20 mouse cellular contexts compared by ENCODE assay signal in genomic region chrX:61161249-61161648, GRCm38 (mm10). TPM values are rescaled to one million over a fixed set of nuclear protein-coding genes. Genes with fewer than 3 reads are reported as not detected.
A peak's percentile ranks its signal among the peaks of the same experiment; 100 is the strongest.
DNase-seq lines count a peak whose midpoint lies in the region; ATAC-seq lines count a peak whose summit lies in the region.
"Had no signal": no experiment of that assay in that cellular context is flagged by ENCODE, and none has a peak within 500 bp of the region (broad histone marks: within the 10 kb centered on the region; RNA-seq: fewer than 3 reads in every experiment).

No protein-coding gene starts in this region.

- no peaks in the 10 kb centered on the region for H3K9me3 ChIP-seq in hindbrain, embryonic 14.5 days (ENCODE audit: control insufficient read depth, low read length)
- no peaks in the 10 kb centered on the region for H3K9me3 ChIP-seq in hindbrain, embryonic 16.5 days (ENCODE audit: control insufficient read depth, low read length)
- no peaks in the 10 kb centered on the region for H3K9me3 ChIP-seq in midbrain, embryonic 14.5 days (ENCODE audit: control insufficient read depth, low read length)
- no peaks in the 10 kb centered on the region for H3K9me3 ChIP-seq in midbrain, embryonic 15.5 days
- H3K9me3 ChIP-seq: heart, embryonic 13.5 days; intestine, embryonic 15.5 days; liver, embryonic 15.5 days had no signal

- H3K9ac ChIP-seq in hindbrain, embryonic 14.5 days, result no peak overlapping the region
- H3K9ac ChIP-seq in hindbrain, embryonic 16.5 days (ENCODE audit: low read depth, low read length), result no peak overlapping the region
- no peak overlapping the region for H3K9ac ChIP-seq in midbrain, embryonic 14.5 days (replicated peaks; ENCODE audit: low read length)
- H3K9ac ChIP-seq in midbrain, embryonic 15.5 days, result no peak overlapping the region
- H3K9ac ChIP-seq: heart, embryonic 13.5 days; intestine, embryonic 15.5 days; liver, embryonic 15.5 days had no signal

- H3K4me1 ChIP-seq in hindbrain, embryonic 14.5 days (replicated peaks; ENCODE audit: control insufficient read depth, insufficient read depth, low read length), result no peaks in the 10 kb centered on the region
- H3K4me1 ChIP-seq in hindbrain, embryonic 16.5 days (ENCODE audit: control insufficient read depth, insufficient read depth, low read depth, low read length), result no peaks in the 10 kb centered on the region
- no peaks in the 10 kb centered on the region for H3K4me1 ChIP-seq in midbrain, embryonic 14.5 days (ENCODE audit: control insufficient read depth, insufficient read depth, low read length)
- no peaks in the 10 kb centered on the region for H3K4me1 ChIP-seq in midbrain, embryonic 15.5 days
- H3K4me1 ChIP-seq: heart, embryonic 13.5 days; intestine, embryonic 15.5 days; liver, embryonic 15.5 days had no signal

- H3K36me3 ChIP-seq in hindbrain, embryonic 14.5 days (replicated peaks; ENCODE audit: control insufficient read depth, insufficient read depth), result no peaks in the 10 kb centered on the region
- H3K36me3 ChIP-seq in hindbrain, embryonic 16.5 days (ENCODE audit: control insufficient read depth, insufficient read depth, low read length), result no peaks in the 10 kb centered on the region
- H3K36me3 ChIP-seq in midbrain, embryonic 14.5 days (ENCODE audit: control insufficient read depth, insufficient read depth, low read length), result no peaks in the 10 kb centered on the region
- H3K36me3 ChIP-seq in midbrain, embryonic 15.5 days (replicated peaks), result no peaks in the 10 kb centered on the region
- H3K36me3 ChIP-seq: heart, embryonic 13.5 days; intestine, embryonic 15.5 days; liver, embryonic 15.5 days had no signal

- H3K4me2 ChIP-seq in hindbrain, embryonic 14.5 days (replicated peaks), result no peak overlapping the region
- H3K4me2 ChIP-seq in hindbrain, embryonic 16.5 days (ENCODE audit: low read length), result no peak overlapping the region
- no peak overlapping the region for H3K4me2 ChIP-seq in midbrain, embryonic 14.5 days (ENCODE audit: low read length)
- H3K4me2 ChIP-seq in midbrain, embryonic 15.5 days, result no peak overlapping the region
- H3K4me2 ChIP-seq: heart, embryonic 13.5 days; intestine, embryonic 15.5 days; liver, embryonic 15.5 days; midbrain, embryonic 11.5 days had no signal

- no peak overlapping the region for H3K4me3 ChIP-seq in hindbrain, embryonic 14.5 days (replicated peaks; ENCODE audit: low read length)
- H3K4me3 ChIP-seq in hindbrain, embryonic 16.5 days (ENCODE audit: low read length), result no peak overlapping the region
- H3K4me3 ChIP-seq in midbrain, embryonic 14.5 days (replicated peaks; ENCODE audit: low read depth, low read length), result no peak overlapping the region
- H3K4me3 ChIP-seq in midbrain, embryonic 15.5 days, result no peak overlapping the region
- H3K4me3 ChIP-seq: erythroblast, embryonic 14.5 days; heart, embryonic 13.5 days; intestine, embryonic 15.5 days; liver, embryonic 15.5 days had no signal

- H3K27ac ChIP-seq in hindbrain, embryonic 14.5 days, result no peak overlapping the region
- H3K27ac ChIP-seq in hindbrain, embryonic 16.5 days (ENCODE audit: low read depth, low read length), result no peak overlapping the region
- H3K27ac ChIP-seq in midbrain, embryonic 14.5 days (replicated peaks; ENCODE audit: low read depth, low read length), result no peak overlapping the region
- no peak overlapping the region for H3K27ac ChIP-seq in midbrain, embryonic 15.5 days
- H3K27ac ChIP-seq: heart, embryonic 13.5 days; intestine, embryonic 15.5 days; liver, embryonic 15.5 days had no signal

- DNase-seq in cerebellum, adult 9-10 months, result peak; percentile 58
- no peak for DNase-seq in cerebellum, adult 18-20 months
- peak; percentile 29 for DNase-seq in hindbrain, embryonic 14.5 days (ENCODE audit: low spot score)
- peak; percentile 55 for DNase-seq in midbrain, embryonic 14.5 days
- no peak for DNase-seq in gastrocnemius, postnatal 4 days (ENCODE audit: low spot score in 2 of 2)
- DNase-seq in adipocyte (ENCODE audit: low spot score), result no peak
- DNase-seq: adrenal gland, postnatal 14 days; gastrocnemius, postnatal 25 days; kidney, postnatal 4 days; thymus, postnatal 36 days had no signal

- no peaks in the 10 kb centered on the region for H3K27me3 ChIP-seq in hindbrain, embryonic 14.5 days (ENCODE audit: control insufficient read depth, insufficient read depth, low read length)
- no peaks in the 10 kb centered on the region for H3K27me3 ChIP-seq in hindbrain, embryonic 16.5 days (replicated peaks; ENCODE audit: control insufficient read depth, insufficient read depth, low read length)
- H3K27me3 ChIP-seq in midbrain, embryonic 14.5 days (ENCODE audit: control insufficient read depth, insufficient read depth, low read length), result no peaks in the 10 kb centered on the region
- no peaks in the 10 kb centered on the region for H3K27me3 ChIP-seq in midbrain, embryonic 15.5 days (replicated peaks)
- H3K27me3 ChIP-seq: heart, embryonic 13.5 days; intestine, embryonic 15.5 days; liver, embryonic 15.5 days had no signal

- no peak for ATAC-seq in hindbrain, embryonic 14.5 days (ENCODE audit: low FRiP score)
- no peak for ATAC-seq in hindbrain, embryonic 16.5 days
- ATAC-seq in midbrain, embryonic 14.5 days (ENCODE audit: low FRiP score, low TSS enrichment), result no peak
- no peak for ATAC-seq in midbrain, embryonic 15.5 days (replicated peaks)
- ATAC-seq: intestine, embryonic 15.5 days had no signal

- 82% methylated on average over 2 of the region's 2 CpGs for WGBS in hindbrain, embryonic 14.5 days
- WGBS in hindbrain, embryonic 16.5 days, result 58% methylated on average over 2 of the region's 2 CpGs
- WGBS in midbrain, embryonic 14.5 days, result 64% methylated on average over 2 of the region's 2 CpGs
- 68% methylated on average over 2 of the region's 2 CpGs for WGBS in midbrain, embryonic 15.5 days

RNA-seq across cellular contexts. Expression of gene Cdr1, which starts 24.1 kb away (rescaled TPM):
- not detected in 2 replicates for polyA plus RNA-seq in hindbrain, embryonic 14.5 days (2014; fragmentation: Nextera tagmentation; extraction: Ambion mirVana)
- polyA plus RNA-seq in hindbrain, embryonic 16.5 days (2015; fragmentation: Nextera tagmentation; extraction: Ambion mirVana), result not detected in 2 replicates
- polyA plus RNA-seq in midbrain, embryonic 14.5 days (2014; fragmentation: Nextera tagmentation; extraction: Ambion mirVana), result not detected in 2 replicates
- polyA plus RNA-seq in midbrain, embryonic 15.5 days (2015; fragmentation: Nextera tagmentation; extraction: Ambion mirVana), result not detected in 2 replicates
- not detected for total RNA-seq in gastrocnemius, postnatal 4 days (2021)
- total RNA-seq: adrenal gland, postnatal 14 days; gastrocnemius, postnatal 25 days; hematopoietic stem cell, adult 5-6 weeks; left cerebral cortex, adult 18-20 months had no signal
- polyA plus RNA-seq: erythroblast, embryonic 14.5 days; heart, embryonic 13.5 days; intestine, embryonic 15.5 days; liver, embryonic 15.5 days; midbrain, embryonic 11.5 days; testis, adult 2 months had no signal

Comparison
In these comparisons a context has a peak if more than half of its experiments do, and no peak if none do; other contexts are left out.
1. DNase-seq: peak in cerebellum, adult 9-10 months (single experiment), hindbrain, embryonic 14.5 days (single experiment) and midbrain, embryonic 14.5 days (single experiment); none in cerebellum, adult 18-20 months (0 of 2), gastrocnemius, postnatal 4 days (0 of 2) and adipocyte (single experiment).